Mouse (Mus musculus): ENCODE measurements around the gene Mau2.
A peak's percentile ranks its signal among the peaks of the same experiment; 100 is the strongest.
"Not testable (repeated sequence)": the region's sequence is repeated elsewhere in the genome, so short reads cannot be mapped to it uniquely, and the experiment has no call there.

Mau2 gene

GRCm38 (mm10) chr8:70026151-70026550, 16.4 kb downstream of the Mau2 start:
- DNase-seq (ENCODE audit: low read depth, low spot score): no peak

- peak; percentile 35 for DNase-seq (ENCODE audit: low read depth, low spot score)
These were observed 18.9 kb downstream of the Mau2 start for GRCm38 (mm10) chr8:70023596-70023995.

- no peak for DNase-seq (ENCODE audit: low read depth, low spot score)
These were observed 27.5 kb downstream of the Mau2 start for GRCm38 (mm10) chr8:70015017-70015416.

GRCm38 (mm10) chr8:70012763-70013162, 29.8 kb downstream of the Mau2 start:
- DNase-seq (ENCODE audit: low read depth, low spot score): no peak

GRCm38 (mm10) chr8:70012350-70012749, 30.2 kb downstream of the Mau2 start:
- DNase-seq (ENCODE audit: low read depth, low spot score): no peak

GRCm38 (mm10) chr8:70010796-70011195, 31.7 kb downstream of the Mau2 start:
- not testable (repeated sequence) for DNase-seq (ENCODE audit: low read depth, low spot score)

- DNase-seq (ENCODE audit: low read depth, low spot score): no peak
These were observed 37.4 kb downstream of the Mau2 start for GRCm38 (mm10) chr8:70005178-70005577.

GRCm38 (mm10) chr8:70004345-70004744, 38.2 kb downstream of the Mau2 start:
- no peak for DNase-seq (ENCODE audit: low read depth, low spot score)

- DNase-seq (ENCODE audit: low read depth, low spot score): peak; percentile 74
These were observed 39.3 kb downstream of the Mau2 start for GRCm38 (mm10) chr8:70003204-70003657.

GRCm38 (mm10) chr8:70001892-70002191, 40.7 kb downstream of the Mau2 start:
- DNase-seq (ENCODE audit: low read depth, low spot score): not testable (repeated sequence)

GRCm38 (mm10) chr8:70001176-70001891, 41.2 kb downstream of the Mau2 start:
- DNase-seq (ENCODE audit: low read depth, low spot score): peak; percentile 97

GRCm38 (mm10) chr8:70000226-70000625, 42.3 kb downstream of the Mau2 start:
- DNase-seq (ENCODE audit: low read depth, low spot score): no peak

GRCm38 (mm10) chr8:69999236-69999635, 43.3 kb downstream of the Mau2 start:
- DNase-seq (ENCODE audit: low read depth, low spot score): no peak

GRCm38 (mm10) chr8:69998706-69999105, 43.8 kb downstream of the Mau2 start:
- DNase-seq (ENCODE audit: low read depth, low spot score): no peak

GRCm38 (mm10) chr8:69996589-69997285, 45.8 kb downstream of the Mau2 start:
- DNase-seq (ENCODE audit: low read depth, low spot score): peak; percentile 75

GRCm38 (mm10) chr8:69995776-69996588, 46.6 kb downstream of the Mau2 start, which contains the start of gene Gatad2a:
Gatad2a (minus strand) TSS chr8:69996384.
- peak; percentile 100 for DNase-seq (ENCODE audit: low read depth, low spot score)

- no peak for DNase-seq (ENCODE audit: low read depth, low spot score)
These were observed 47.1 kb downstream of the Mau2 start for GRCm38 (mm10) chr8:69995422-69995775.

GRCm38 (mm10) chr8:69988936-69989335, 53.6 kb downstream of the Mau2 start:
- DNase-seq (ENCODE audit: low read depth, low spot score): not testable (repeated sequence)

- no peak for DNase-seq (ENCODE audit: low read depth, low spot score)
These were observed 54.8 kb downstream of the Mau2 start for GRCm38 (mm10) chr8:69987744-69988143.

- no peak for DNase-seq (ENCODE audit: low read depth, low spot score)
These were observed 57.5 kb downstream of the Mau2 start for GRCm38 (mm10) chr8:69984876-69985553.

- no peak for DNase-seq (ENCODE audit: low read depth, low spot score)
These were observed 64.1 kb downstream of the Mau2 start for GRCm38 (mm10) chr8:69978456-69978855.

- no peak for DNase-seq (ENCODE audit: low read depth, low spot score)
These were observed 67.7 kb downstream of the Mau2 start for GRCm38 (mm10) chr8:69974806-69975205.

All from ES-CJ7 (cell line).